Mouse (Mus musculus) embryo, embryonic 10.5 days (tissue): ENCODE measurements around the gene Grik3.

Source experiments
- DNase-seq: peaks from one replicate; pipeline ENCODE4 v3.0.0-alpha.2; 2015; ENCODE audit warnings: low spot score

Gene Grik3

DNA sequence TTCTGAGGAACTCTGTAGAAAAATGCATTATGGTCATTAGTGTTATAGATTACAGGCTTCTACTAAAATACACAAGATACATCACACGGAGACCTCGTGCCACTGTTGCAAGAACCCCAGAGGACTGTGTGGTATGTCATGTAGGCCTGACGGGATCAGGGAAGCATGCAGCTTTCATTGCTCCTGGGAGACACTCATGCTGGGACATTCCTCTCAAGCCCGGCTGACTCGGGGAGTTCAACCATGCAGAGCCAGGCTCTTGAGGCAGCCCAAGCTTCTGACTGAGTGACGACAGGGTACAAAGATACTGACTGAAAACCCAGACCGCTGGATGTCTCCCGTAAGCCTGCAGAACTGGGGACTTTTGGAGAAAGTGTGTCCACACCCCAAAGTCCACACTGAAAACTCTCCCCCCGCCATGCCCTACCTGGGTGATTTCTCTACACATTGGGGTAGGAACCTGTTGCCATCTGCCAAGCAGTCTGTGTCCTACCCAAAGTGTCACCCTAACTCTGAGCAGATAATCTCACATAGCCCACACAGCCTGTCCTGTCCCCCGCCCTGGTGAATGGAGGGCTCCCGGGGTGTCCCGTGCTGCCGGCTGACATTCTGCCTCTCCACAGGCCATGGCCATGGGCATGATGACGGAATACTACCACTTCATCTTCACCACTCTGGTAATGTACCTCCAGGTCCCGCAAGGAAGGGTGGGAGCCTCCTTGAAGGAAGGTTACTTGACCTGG lies 150.6 kb downstream of the Grik3 start:
- DNase-seq: no peak

DNA sequence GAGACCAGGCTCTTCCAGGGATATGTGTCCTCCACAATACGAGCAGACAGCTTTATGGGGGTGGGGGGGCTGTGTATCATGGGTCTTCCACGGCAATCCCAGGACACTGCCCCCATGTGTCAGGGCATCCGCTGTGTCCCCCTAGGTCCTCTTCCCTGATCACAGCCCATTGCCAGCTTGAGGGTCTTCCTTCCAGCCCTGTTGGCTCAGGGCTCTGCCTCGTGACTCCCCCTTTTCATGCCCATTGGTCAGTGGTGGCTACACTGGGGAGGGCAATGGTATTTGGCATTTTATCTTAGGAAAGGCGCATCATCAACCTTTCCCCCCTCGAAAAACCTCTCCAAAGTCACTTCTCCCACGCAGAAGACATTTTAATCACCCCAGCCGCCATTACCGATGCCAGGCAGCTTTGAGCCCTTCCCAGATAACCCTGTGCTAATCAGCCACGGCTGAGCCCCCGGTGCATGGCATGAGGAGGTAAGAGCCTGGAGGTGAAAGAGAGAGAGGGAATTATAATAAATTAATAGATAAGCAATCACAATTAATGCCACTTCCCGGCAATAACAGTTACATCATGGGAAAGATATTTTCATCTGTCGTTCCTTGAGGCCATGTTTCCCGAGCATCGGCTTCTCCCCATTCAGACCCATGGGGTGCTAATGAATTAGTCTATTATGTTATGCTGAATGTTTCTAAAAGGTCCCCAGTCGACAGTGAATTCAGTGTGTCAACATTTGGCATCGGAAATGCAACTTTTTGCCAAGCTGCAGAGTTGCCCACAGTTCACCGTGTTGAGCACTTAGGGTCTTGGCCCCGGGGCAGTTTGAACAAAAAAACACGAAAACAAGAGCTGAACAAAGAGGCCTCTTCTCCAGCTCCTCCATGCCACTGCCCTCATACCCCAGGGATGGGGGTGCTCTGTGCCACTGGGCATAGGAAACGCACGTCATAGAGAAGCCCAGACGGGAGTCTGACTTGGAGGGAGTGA lies 154.4 kb downstream of the Grik3 start:
- no peak for DNase-seq

DNA sequence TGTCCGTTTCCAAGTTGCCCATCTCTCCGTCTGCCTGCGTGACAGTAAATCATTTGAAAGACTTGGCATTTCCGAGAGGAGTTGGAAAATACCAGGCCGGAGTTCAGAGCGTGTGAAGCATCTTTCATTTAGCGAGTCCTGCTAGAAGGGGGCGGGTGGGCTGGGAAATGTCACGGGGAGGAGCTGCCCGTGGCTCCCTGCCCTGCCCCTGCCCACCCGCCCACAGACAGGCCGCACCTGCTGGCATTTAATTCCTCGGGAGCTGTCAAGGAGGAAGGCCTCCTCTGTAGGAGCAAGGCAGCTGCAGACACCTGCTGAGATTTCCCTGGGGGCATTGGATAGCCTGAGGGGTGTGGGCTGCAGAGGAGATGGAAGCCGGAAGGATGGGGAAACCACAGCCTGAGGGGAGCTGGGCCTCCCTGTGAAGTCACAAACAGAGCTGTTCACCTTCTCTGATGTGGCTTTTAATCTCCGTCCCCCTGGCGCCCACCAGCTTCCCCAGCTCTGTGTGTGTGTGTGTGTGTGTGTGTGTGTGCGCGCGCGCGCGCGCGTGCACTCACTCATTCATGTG lies 161.3 kb downstream of the Grik3 start:
- DNase-seq: peak; percentile 23

DNA sequence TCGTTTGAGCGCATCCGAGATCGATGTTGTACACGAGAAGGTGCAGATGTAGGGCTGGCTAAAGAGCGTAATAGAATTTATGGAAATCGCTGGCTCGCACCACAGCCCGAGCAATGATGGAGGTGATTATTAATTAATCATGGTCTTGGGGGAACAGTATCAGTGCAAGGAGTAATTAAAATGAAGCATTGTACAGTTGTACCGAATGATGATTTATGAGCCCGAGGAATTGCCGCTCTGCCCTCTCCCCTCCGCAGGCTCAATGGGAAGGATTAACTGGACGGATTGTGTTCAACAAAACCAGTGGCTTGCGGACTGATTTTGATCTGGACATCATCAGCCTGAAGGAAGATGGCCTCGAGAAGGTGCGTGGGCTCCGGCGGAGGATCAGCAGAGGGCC lies 165.5 kb downstream of the Grik3 start:
- DNase-seq: no peak

DNA sequence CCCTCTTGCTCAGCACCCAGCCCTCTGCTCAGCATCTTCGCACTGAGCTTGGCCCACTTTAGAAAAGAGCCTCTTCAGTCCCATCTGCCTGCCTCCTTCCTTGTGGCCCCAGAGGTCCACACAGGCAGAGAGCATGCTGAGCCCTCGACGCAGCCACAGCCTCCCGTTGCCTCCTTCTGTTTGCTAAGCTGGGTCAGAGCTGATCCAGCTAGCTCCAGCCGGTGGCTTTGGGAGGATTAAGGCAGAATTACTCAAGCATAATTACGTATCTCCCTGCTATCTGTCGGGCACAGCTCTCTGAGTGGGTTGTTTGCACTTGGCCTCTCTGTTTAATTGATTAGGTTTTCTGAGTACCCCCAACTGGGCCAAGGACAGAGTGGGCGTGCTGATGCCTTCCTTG lies 167.9 kb downstream of the Grik3 start:
- no peak for DNase-seq

DNA sequence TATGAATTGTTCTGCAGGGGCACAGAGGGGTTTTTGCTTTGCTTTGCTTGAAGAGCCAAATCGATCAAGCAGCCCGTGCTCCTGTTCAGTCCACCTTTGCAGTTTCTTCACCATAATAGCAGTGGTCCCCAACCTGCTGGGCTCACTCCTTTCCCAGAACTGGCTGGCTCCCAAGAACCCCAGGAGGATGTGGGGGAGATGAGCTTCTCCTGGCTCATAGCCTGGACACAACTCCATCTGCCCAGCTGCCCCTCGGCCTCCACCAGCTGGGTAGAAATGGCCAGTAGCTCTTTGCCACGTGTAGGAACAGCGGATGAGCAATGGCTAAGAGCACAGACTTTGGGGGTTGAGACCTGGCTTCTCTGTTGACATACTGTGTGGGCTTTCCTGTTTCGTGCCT lies 171.5 kb downstream of the Grik3 start:
- DNase-seq: no peak

DNA sequence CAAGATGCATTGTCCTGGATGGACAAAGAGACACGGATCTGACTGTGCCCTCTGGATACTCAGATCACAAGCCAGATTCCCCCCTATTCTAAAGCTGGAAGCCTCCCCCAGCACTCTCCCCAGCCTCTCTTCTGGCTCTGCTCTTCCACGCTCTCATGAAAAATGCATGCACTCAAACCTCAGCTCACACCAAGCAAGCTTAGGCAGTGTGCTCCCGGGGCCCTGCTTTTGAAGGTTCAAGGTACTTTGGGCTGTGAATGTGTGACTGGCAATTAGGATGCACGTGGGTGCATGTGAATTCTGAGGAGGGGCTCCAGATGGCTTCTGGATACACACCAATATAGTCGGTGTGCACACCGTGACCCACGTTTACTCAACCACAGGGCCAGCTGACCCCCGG lies 172.8 kb downstream of the Grik3 start:
- no peak for DNase-seq

DNA sequence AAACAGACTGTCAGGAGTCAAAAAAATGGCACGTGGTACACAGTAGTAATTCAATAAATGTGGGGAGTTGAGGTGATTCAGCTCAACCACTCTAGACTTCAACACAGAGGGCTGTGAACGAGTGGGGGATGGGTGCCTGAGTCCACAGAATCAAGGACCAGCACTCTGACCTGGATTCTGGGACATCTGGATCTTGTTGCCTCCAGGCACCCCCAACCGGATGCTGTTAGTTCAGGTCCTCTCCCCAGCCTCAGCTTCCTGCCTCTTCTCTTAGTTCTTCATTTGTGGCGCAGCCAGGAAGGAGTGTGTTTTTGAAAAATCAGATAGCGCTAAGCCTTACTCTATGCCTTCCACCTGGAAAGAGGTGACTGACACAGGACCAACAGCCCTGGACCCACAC lies 175.5 kb downstream of the Grik3 start:
- DNase-seq: peak; percentile 60

DNA sequence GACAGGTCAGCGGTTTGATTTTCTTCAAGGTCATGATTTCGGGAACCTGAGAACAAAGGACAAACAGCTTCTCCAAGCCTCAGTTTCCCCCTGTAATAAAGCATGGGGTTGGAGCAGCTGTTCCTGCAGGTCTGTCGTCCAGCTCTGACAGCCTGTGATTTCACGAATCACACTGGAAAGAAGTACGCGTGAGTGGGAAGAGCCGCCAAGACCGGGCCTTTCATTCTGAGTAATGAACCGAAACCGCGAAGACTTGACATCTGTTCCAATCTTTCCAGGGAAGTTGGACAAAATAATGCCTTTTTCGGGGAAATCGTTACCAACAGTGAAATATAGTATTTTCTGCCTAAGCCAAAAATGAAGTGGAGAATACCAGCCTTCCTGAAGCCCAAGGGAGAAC lies 191.5 kb downstream of the Grik3 start:
- DNase-seq: no peak

DNA sequence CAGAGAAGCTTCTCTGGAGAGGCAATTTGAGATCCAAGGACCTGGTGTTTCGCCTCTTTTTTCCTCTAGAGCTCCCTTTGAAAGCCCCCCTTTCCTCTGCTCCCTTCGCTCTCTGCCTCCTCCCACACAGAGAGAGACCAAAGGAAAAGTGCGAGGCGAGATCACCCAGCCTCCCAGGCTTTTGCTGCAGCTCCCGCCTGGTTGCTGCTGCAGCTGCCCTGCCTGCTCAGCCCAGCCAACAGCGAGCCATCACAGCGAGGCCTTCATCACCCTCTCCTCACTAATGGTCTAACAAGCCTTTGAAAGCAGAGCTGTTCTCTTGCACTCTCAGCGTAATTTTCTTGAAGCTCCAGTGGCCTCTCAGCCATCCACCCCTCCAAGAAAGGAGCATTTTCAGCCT lies 196.6 kb downstream of the Grik3 start:
- DNase-seq: no peak

DNA sequence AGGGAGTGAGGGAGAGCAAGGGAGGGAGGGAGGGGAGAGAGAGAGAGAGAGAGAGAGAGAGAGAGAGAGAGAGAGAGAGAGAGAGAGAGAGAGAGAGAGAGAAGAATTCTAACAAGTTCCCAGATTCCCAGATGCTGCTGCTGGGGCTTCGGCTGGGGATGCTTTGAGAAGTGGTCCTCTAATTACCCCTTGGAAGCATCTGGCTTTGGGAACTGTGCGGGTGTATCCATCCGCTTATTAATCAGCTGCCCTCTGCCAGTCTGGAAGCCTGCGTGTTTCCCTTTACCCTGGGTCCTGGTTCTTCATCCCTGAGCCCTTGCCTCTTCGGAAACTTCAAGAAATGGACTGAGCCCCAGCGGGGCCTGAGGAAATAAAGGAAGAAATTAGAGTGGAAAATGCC lies 204.9 kb downstream of the Grik3 start:
- DNase-seq: peak; percentile 34

DNA sequence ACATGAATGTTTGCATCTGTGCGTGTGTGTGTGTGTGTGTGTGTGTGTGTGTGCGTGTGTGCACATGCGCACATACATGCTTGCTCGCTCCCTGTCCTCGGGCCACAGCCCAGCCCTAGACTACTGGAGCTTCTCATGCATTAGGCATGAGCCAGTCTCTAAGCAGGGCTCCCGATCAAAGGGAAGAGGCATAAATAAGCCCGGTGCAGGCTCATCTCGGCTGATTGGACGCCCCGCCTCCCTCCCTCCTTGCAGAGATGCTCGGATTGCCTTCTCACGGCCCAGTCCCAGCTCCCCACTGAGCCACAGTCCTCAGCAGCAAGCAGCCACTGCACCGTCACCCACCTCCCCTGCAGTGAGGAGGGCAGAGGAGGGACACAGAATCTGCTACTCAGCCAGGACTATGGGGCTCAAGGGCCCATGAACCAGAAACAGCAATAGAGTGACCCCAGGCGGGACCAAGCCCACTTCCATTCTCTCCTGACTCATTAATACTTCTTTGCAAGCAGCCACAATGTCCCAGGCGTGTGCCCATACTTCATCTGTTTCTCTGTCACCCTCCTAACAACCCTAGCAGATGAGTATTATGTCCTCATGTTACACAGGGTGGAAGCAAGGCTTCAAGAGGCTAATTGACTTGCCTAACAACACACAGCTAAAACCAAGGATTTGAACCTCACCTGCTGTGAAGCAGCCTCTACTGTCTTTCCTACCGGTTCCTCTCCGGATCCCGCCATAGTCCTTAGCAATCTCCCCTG lies 205.9 kb downstream of the Grik3 start:
- DNase-seq: peak; percentile 80

DNA sequence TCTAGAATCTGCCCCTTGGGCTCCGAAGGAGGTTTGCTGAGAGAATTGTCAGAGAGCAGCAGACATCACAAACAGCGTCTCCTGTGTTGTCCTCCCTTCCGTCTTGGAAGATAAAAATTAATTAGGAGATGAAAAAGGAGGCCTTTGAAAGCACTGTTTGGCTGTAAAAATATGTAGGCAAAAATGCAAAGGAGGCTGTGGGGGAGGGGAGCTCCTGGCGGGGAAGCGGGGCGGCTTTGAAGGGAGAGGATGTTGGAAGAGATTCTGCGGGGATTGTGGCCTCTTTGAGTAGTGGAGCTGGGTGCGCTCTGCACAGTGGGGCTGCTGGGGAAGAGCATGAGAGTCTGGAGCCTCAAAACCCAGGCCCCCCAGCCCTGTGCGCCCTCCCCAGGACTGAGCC lies 207.1 kb downstream of the Grik3 start:
- DNase-seq: no peak

DNA sequence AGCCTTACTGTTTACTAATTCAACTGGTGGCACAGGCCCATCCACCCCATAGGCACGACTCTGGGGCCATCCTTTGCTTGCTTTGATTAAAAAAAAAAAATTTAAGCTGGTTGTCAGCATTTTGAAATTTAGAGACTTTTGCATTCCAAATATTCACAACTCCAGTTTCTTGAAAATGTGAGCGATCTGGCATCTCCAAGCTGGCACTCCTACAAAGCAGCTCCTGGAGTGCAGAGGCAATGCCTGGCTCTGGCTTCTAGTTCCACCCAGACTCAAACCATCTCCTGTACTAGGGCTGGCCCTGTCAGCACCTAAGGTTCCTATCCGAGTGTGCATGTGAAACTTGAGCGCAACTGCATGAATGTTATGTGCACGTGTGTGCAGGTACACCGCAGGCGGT lies 208.6 kb downstream of the Grik3 start:
- DNase-seq: no peak

DNA sequence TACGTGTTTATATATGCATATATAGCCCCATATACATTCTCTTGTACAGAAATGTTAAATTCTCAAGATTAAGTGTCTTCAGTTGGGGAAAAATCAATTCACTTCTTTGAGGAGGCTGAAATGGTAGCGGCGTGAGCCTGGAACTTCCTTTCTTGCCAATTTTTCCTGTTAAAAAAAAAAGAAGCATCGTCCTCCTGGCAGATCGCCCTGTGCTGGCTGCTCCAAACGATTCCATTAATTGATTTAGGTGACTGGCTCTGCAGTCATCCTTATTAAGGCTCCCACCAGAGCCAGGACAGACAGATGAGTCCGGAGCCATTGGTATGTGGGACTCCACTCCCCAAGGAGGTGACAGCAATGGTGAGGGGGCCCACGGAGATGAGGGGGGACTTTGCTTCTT lies 209.8 kb downstream of the Grik3 start:
- no peak for DNase-seq

DNA sequence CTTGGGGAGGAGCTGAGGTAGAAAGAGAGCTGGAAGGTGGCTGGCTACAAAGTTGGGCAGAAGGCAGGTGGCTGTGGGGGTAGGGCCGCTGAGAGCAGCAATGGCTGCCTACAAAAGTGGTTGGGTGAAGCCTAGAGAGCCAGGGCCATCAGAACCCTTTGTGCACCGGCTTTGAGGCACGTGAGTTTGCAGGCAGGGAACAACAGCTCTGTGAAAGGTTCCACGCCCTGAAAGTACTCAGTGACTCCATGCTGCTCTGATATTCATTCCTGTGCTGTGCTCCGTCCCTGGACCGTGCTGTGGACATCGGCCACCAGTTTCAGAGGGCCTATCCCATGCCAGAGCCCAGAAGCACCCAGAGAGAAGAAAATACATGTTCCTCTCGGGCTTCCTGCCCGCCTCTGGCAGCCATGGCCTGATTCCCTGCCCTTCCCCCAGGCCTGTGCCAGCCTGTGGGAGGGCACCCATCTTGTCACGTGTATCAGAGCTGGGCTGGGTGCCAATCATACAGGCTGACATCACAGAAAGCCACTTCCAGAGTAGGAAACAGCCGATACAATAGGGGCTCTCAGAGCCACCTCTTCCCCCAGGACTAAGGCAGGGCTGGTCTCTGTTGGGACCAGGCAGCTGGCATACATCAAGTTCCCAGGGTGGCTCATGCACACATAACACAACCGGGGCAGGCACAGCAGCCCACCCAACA lies 212.3 kb downstream of the Grik3 start:
- DNase-seq: no peak

DNA sequence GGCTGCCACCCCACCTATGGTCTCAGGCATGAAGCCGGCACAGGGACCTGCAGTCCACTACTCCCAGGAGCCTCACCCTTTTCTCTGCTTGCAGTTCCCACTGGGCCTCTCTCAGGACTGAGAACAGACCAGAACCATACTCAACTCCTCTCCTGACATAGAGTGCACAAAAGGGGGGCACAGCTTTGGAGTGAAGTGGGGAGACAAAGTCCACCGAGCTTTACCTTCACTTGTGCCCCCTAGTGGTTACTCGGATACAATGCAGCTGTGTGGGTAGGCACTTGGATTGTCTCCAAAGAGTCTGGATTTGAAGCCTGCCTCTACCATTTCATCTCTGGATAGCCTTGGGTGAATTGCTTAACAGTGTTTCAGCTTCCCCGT lies 212.8 kb downstream of the Grik3 start:
- DNase-seq: peak; percentile 69

DNA sequence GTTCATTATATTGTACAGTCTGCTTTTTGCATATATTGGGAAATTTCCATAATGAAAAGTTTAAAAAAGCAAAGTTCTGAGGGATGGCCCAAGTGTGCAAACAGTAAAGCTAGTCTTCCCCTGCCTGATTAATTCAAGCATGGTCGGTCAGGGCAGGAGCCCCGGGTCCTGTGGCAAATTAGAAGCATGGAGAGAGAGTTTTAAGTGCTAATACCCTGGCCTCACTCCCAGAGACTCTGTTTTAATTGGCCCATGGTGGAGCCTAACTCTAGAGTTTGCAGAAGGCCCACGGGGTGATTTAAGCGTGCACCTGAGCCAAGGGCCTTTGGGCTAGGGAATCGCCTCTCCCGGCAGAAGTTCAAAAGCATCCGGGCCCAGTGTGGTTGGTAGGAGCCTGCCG lies 215.2 kb downstream of the Grik3 start:
- no peak for DNase-seq

DNA sequence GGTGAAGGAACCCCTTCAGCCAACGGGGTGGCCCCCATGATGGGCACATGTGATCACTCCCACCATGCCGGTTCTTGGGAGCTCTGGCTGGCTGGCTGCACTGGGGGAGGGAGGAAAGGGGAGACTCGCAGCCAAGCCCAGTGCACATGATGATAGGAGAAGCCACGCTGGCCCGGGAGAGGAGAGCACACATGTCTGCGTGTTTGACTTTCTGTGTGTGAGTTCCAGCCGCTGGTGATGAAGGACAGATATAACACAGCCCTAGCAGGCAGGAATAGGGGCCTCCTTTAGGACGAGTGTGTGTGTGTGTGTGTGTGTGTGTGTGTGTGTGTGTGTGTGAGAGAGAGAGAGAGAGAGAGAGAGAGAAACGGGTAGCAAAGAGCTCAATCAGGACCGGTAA lies 219.2 kb downstream of the Grik3 start:
- DNase-seq: no peak

DNA sequence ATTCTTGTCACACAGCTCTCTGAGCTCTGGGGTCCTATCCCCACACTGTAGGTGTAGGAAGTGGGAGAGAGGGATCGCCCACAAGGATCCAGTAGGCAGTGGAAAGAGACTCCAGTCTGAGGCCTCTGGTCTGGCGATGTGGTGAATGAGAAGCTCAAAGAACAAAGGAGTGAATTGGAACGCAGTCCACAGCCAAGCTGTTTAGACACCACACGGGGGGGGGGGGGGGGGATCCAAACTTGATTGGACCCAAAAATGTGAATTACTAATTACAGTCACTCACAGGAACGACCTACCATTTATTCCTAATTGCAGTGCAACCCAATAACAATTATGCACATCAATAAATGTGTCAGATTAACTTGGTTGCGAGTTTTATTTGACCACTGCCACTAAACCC lies 227.4 kb downstream of the Grik3 start:
- no peak for DNase-seq

DNA sequence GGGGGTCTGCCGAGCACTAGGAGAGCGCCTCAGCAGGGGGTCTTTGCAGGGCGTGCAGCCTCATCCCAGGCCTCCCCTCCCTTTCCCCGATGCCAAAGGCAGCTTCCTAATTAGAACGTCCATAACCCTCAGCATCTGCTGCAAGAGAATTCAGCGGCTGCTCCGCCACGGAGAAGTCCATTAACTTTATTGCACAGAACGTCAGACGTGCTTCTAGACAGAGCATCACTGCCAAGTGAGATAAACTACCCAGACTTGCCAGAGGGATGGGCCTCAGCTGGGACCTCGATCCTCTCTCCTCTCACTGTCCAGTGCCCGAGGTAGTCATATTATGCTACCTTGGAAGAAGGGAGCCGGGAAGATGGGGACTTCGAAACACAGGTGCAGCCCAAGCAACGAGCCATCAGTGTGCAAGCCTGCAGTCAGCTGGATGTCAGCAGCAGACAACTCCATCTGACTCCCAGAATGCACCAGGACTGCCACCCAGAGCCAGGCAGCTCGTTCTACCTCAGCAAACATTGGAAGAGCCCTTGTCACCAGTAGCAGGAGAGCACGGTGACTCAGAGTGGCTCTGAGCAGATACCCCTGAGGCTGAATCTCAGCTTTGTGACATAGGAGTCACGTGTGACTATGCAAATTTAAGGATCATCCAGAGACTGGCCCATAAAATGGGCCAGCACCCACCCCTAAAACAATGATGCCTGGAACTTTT lies 228.1 kb downstream of the Grik3 start:
- peak; percentile 26 for DNase-seq
